Mouse (Mus musculus): ENCODE measurements around the gene Cst8. TPM values are rescaled to one million over a fixed set of nuclear protein-coding genes. Genes with fewer than 3 reads are reported as not detected.

Gene Cst8
- not detected for polyA plus RNA-seq (2015; fragmentation: Illumina TruSeq; extraction: RNeasy Lipid Tissue Mini Kit (QIAGEN cat#74804); ENCODE audit: insufficient read depth, low read depth, low replicate concordance)

GRCm38 (mm10) chr2:148798485-148798884 lies at the start of gene Cst8:
Gene Cst8, plus strand, starts transcription at chr2:148798785.

GRCm38 (mm10) chr2:148750058-148750457 lies 48.5 kb upstream of the Cst8 start, which contains the start of gene Cstl1:
Gene Cstl1, plus strand, starts transcription at chr2:148750358.

GRCm38 (mm10) chr2:148771397-148771796 lies 27.2 kb upstream of the Cst8 start, which contains the start of gene Cst11:
Gene Cst11, minus strand, starts transcription at chr2:148771497.

GRCm38 (mm10) chr2:148781709-148782108 lies 16.9 kb upstream of the Cst8 start, which contains the start of gene 8030411F24Rik:
Gene 8030411F24Rik, plus strand, starts transcription at chr2:148782009.

GRCm38 (mm10) chr2:148789142-148789541 lies 9.4 kb upstream of the Cst8 start, which contains the start of gene Cst12:
Gene Cst12, plus strand, starts transcription at chr2:148789361.

GRCm38 (mm10) chr2:148819909-148820308 lies 21.3 kb downstream of the Cst8 start, which contains the start of gene Cst13:
Gene Cst13, plus strand, starts transcription at chr2:148820081.

GRCm38 (mm10) chr2:148834912-148835311 lies 36.3 kb downstream of the Cst8 start, which contains the start of gene Cst9:
Gene Cst9, plus strand, starts transcription at chr2:148835147.

Other genes starting within 250 kb of the Cst8 start
- 2.8 TPM for gene Nxt1, start 126.2 kb upstream of the Cst8 start, polyA plus RNA-seq (2015; fragmentation: Illumina TruSeq; extraction: RNeasy Lipid Tissue Mini Kit (QIAGEN cat#74804); ENCODE audit: insufficient read depth, low read depth, low replicate concordance)
- 3.0 TPM for gene Gzf1, start 117.8 kb upstream of the Cst8 start, polyA plus RNA-seq (2015; fragmentation: Illumina TruSeq; extraction: RNeasy Lipid Tissue Mini Kit (QIAGEN cat#74804); ENCODE audit: insufficient read depth, low read depth, low replicate concordance)
- gene Napb, start 66.3 kb upstream of the Cst8 start, polyA plus RNA-seq (2015; fragmentation: Illumina TruSeq; extraction: RNeasy Lipid Tissue Mini Kit (QIAGEN cat#74804); ENCODE audit: insufficient read depth, low read depth, low replicate concordance) = 2.3 TPM
- gene Cstl1, start 48.4 kb upstream of the Cst8 start, polyA plus RNA-seq (2015; fragmentation: Illumina TruSeq; extraction: RNeasy Lipid Tissue Mini Kit (QIAGEN cat#74804); ENCODE audit: insufficient read depth, low read depth, low replicate concordance) = not detected
- not detected for gene Cst11, start 27.3 kb upstream of the Cst8 start, polyA plus RNA-seq (2015; fragmentation: Illumina TruSeq; extraction: RNeasy Lipid Tissue Mini Kit (QIAGEN cat#74804); ENCODE audit: insufficient read depth, low read depth, low replicate concordance)
- gene 8030411F24Rik, start 16.8 kb upstream of the Cst8 start, polyA plus RNA-seq (2015; fragmentation: Illumina TruSeq; extraction: RNeasy Lipid Tissue Mini Kit (QIAGEN cat#74804); ENCODE audit: insufficient read depth, low read depth, low replicate concordance) = not detected
- not detected for gene Cst12, start 9.4 kb upstream of the Cst8 start, polyA plus RNA-seq (2015; fragmentation: Illumina TruSeq; extraction: RNeasy Lipid Tissue Mini Kit (QIAGEN cat#74804); ENCODE audit: insufficient read depth, low read depth, low replicate concordance)
- gene Cst13, start 21.3 kb downstream of the Cst8 start, polyA plus RNA-seq (2015; fragmentation: Illumina TruSeq; extraction: RNeasy Lipid Tissue Mini Kit (QIAGEN cat#74804); ENCODE audit: insufficient read depth, low read depth, low replicate concordance) = not detected
- not detected for gene Cst9, start 36.4 kb downstream of the Cst8 start, polyA plus RNA-seq (2015; fragmentation: Illumina TruSeq; extraction: RNeasy Lipid Tissue Mini Kit (QIAGEN cat#74804); ENCODE audit: insufficient read depth, low read depth, low replicate concordance)
- gene 9230104L09Rik, start 66.3 kb downstream of the Cst8 start, polyA plus RNA-seq (2015; fragmentation: Illumina TruSeq; extraction: RNeasy Lipid Tissue Mini Kit (QIAGEN cat#74804); ENCODE audit: insufficient read depth, low read depth, low replicate concordance) = not detected
- 359 TPM for gene Cst3, start 76.9 kb downstream of the Cst8 start, polyA plus RNA-seq (2015; fragmentation: Illumina TruSeq; extraction: RNeasy Lipid Tissue Mini Kit (QIAGEN cat#74804); ENCODE audit: insufficient read depth, low read depth, low replicate concordance)
- not detected for gene Gm1330, start 204.5 kb downstream of the Cst8 start, polyA plus RNA-seq (2015; fragmentation: Illumina TruSeq; extraction: RNeasy Lipid Tissue Mini Kit (QIAGEN cat#74804); ENCODE audit: insufficient read depth, low read depth, low replicate concordance)
- gene Gm10750, start 218.5 kb downstream of the Cst8 start, polyA plus RNA-seq (2015; fragmentation: Illumina TruSeq; extraction: RNeasy Lipid Tissue Mini Kit (QIAGEN cat#74804); ENCODE audit: insufficient read depth, low read depth, low replicate concordance) = not detected